ENCODE assay signal across 8 mouse cellular contexts in the genomic region with DNA sequence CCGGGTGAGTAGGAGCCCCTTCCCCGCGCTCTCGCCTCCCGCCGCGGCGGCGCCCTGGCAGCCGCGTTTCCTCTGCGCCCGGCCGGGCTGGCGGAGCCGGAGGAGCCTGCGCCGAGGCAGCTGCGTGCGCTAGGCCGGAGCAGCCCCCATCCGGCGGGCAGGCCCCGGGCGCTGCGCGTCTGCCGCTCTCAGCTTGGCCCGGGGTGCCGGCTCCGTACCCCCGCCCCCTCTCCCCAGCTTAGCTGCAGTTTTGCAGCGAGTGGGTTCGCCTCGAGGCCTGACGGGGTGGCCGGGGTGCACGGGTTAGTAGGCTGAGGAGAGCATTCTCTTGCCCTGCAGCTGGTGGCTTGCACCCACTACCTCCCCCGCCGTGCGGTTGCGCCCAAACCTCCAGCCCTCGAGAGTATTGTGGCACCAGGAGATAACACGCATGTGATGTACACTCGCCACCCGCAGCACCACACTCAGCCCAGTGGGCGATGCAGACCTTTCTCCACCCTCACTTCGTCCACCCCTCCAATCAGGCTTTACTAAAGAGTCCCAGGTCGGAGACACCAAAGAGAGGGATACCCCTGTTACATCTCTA. TPM values are rescaled to one million over a fixed set of nuclear protein-coding genes. Genes with fewer than 3 reads are reported as not detected.
DNase-seq lines count a peak whose midpoint lies in the region; ATAC-seq and TF ChIP-seq lines count a peak whose summit lies in the region.

No protein-coding gene starts in this region.

- no peaks in the 10 kb centered on the region for H3K36me3 ChIP-seq in embryonic facial prominence, embryonic 10.5 days (replicated peaks)
- no peaks in the 10 kb centered on the region for H3K36me3 ChIP-seq in intestine, embryonic 16.5 days (ENCODE audit: control insufficient read depth, insufficient read depth, low read length)
- H3K36me3 ChIP-seq in limb, embryonic 12.5 days: no peaks in the 10 kb centered on the region
- no peaks in the 10 kb centered on the region for H3K36me3 ChIP-seq in midbrain, embryonic 11.5 days (ENCODE audit: control insufficient read depth, insufficient read depth, low read length)
- no peaks in the 10 kb centered on the region for H3K36me3 ChIP-seq in spleen, adult 2 months (ENCODE audit: control insufficient read depth, insufficient read depth, low read length)

- ATAC-seq in intestine, embryonic 16.5 days: peak; percentile 62
- ATAC-seq in limb, embryonic 12.5 days (ENCODE audit: insufficient number of reproducible peaks, insufficient read depth, low FRiP score, low TSS enrichment, low read depth): peak; percentile 32; the same call in 1 of the 2 replicates
- ATAC-seq in midbrain, embryonic 11.5 days (ENCODE audit: low FRiP score): peak; percentile 76

- H3K27me3 ChIP-seq in embryonic facial prominence, embryonic 10.5 days (replicated peaks; ENCODE audit: low read depth, poor library complexity, severe bottlenecking): no peaks in the 10 kb centered on the region
- H3K27me3 ChIP-seq in intestine, embryonic 16.5 days (replicated peaks; ENCODE audit: control insufficient read depth, insufficient read depth, low read length): no peaks in the 10 kb centered on the region
- no peaks in the 10 kb centered on the region for H3K27me3 ChIP-seq in limb, embryonic 12.5 days
- H3K27me3 ChIP-seq in midbrain, embryonic 11.5 days (ENCODE audit: control insufficient read depth, insufficient read depth, low read length): no peaks in the 10 kb centered on the region
- H3K27me3 ChIP-seq in spleen, adult 2 months (ENCODE audit: control insufficient read depth, insufficient read depth, low read length): no peaks in the 10 kb centered on the region

- H3K4me2 ChIP-seq in intestine, embryonic 16.5 days (ENCODE audit: low read depth, low read length): peak overlapping the region; percentile 94
- H3K4me2 ChIP-seq in limb, embryonic 12.5 days: peak overlapping the region; percentile 97
- H3K4me2 ChIP-seq in midbrain, embryonic 11.5 days: peak overlapping the region; percentile 93

- peak overlapping the region; percentile 98 for H3K27ac ChIP-seq in embryonic facial prominence, embryonic 10.5 days (replicated peaks)
- peak overlapping the region; percentile 98 for H3K27ac ChIP-seq in intestine, embryonic 16.5 days (ENCODE audit: low read length)
- H3K27ac ChIP-seq in limb, embryonic 12.5 days: peak overlapping the region; percentile 97
- H3K27ac ChIP-seq in midbrain, embryonic 11.5 days (ENCODE audit: low read depth, low read length): peak overlapping the region; percentile 92
- H3K27ac ChIP-seq in spleen, adult 2 months (ENCODE audit: insufficient read depth, low read length): peak overlapping the region; percentile 94

- H3K4me1 ChIP-seq in embryonic facial prominence, embryonic 10.5 days: peaks cover 40% of the 10 kb centered on the region
- peaks cover 27% of the 10 kb centered on the region for H3K4me1 ChIP-seq in intestine, embryonic 16.5 days (ENCODE audit: control insufficient read depth, insufficient read depth, low read length)
- peaks cover 28% of the 10 kb centered on the region for H3K4me1 ChIP-seq in limb, embryonic 12.5 days (replicated peaks)
- H3K4me1 ChIP-seq in midbrain, embryonic 11.5 days (ENCODE audit: control insufficient read depth, insufficient read depth, low read length): peaks cover 12% of the 10 kb centered on the region
- H3K4me1 ChIP-seq in spleen, adult 2 months (ENCODE audit: control insufficient read depth, insufficient read depth, insufficient read length): peaks cover 2% of the 10 kb centered on the region; the same call in 1 of the 2 replicates

- peak overlapping the region; percentile 92 for H3K4me3 ChIP-seq in embryonic facial prominence, embryonic 10.5 days
- peak overlapping the region; percentile 96 for H3K4me3 ChIP-seq in intestine, embryonic 16.5 days (ENCODE audit: low read length)
- H3K4me3 ChIP-seq in limb, embryonic 12.5 days (replicated peaks): peak overlapping the region; percentile 91
- H3K4me3 ChIP-seq in midbrain, embryonic 11.5 days (ENCODE audit: low read depth, low read length): peak overlapping the region; percentile 87
- H3K4me3 ChIP-seq in spleen, adult 2 months (ENCODE audit: extremely low read depth, insufficient read depth, insufficient read length): peak overlapping the region; percentile 85

- TF ChIP-seq POLR2A in spleen, adult 2 months (IDR thresholded peaks at IDR 0.05; ENCODE audit: low read depth, low read length): no peak

- peak overlapping the region; percentile 96 for H3K9ac ChIP-seq in intestine, embryonic 16.5 days (ENCODE audit: low read depth, low read length)
- H3K9ac ChIP-seq in limb, embryonic 12.5 days (replicated peaks): peak overlapping the region; percentile 98
- H3K9ac ChIP-seq in midbrain, embryonic 11.5 days (ENCODE audit: low read length): peak overlapping the region; percentile 95

- H3K9me3 ChIP-seq in embryonic facial prominence, embryonic 10.5 days: no peaks in the 10 kb centered on the region
- H3K9me3 ChIP-seq in intestine, embryonic 16.5 days (ENCODE audit: control insufficient read depth, low read length): no peaks in the 10 kb centered on the region
- no peaks in the 10 kb centered on the region for H3K9me3 ChIP-seq in limb, embryonic 12.5 days
- H3K9me3 ChIP-seq in midbrain, embryonic 11.5 days (ENCODE audit: control insufficient read depth, low read length): no peaks in the 10 kb centered on the region

- peak; percentile 54 for DNase-seq in kidney, adult 18-20 months
- no peak for DNase-seq in kidney, postnatal 14 days
- DNase-seq in embryonic facial prominence, embryonic 10.5 days (ENCODE audit: low spot score): no peak
- DNase-seq in gastrocnemius, postnatal 4 days (ENCODE audit: low spot score in 2 of 2): peak; percentile 30 to 59
- peak; percentile 95 for DNase-seq in midbrain, embryonic 11.5 days (ENCODE audit: low spot score, missing footprints)
- DNase-seq in spleen, adult 2 months (ENCODE audit: low read depth in 1 of 2, low spot score in 2 of 2): peak; percentile 23 to 62

- TF ChIP-seq CTCF in spleen, adult 2 months (IDR thresholded peaks at IDR 0.05; ENCODE audit: extremely low read depth, insufficient read depth, insufficient read length, insufficient replicate concordance): no peak

- WGBS in embryonic facial prominence, embryonic 10.5 days: under 1% methylated on average over 49 of the region's 49 CpGs
- WGBS in intestine, embryonic 16.5 days: under 1% methylated on average over 44 of the region's 49 CpGs
- WGBS in limb, embryonic 12.5 days: under 1% methylated on average over 43 of the region's 49 CpGs
- WGBS in midbrain, embryonic 11.5 days: under 1% methylated on average over 28 of the region's 49 CpGs
- WGBS in spleen, adult 2 months: 0% methylated on average over 49 of the region's 49 CpGs

RNA-seq across cellular contexts. Expression of a gene that starts 0.8 kb away (rescaled TPM):
- polyA plus RNA-seq in embryonic facial prominence, embryonic 10.5 days (2016; fragmentation: Nextera tagmentation; extraction: Ambion mirVana): 19.5 and 20.3 TPM in 2 replicates
- total RNA-seq in gastrocnemius, postnatal 4 days (2021): 10 to 100 TPM; 49.2 to 53.4 TPM
- polyA plus RNA-seq in intestine, embryonic 16.5 days (2015; fragmentation: Nextera tagmentation; extraction: Ambion mirVana): 14.7 and 16.8 TPM in 2 replicates
- 24.0 and 24.9 TPM in 2 replicates for polyA plus RNA-seq in limb, embryonic 12.5 days (2016; fragmentation: Nextera tagmentation; extraction: Ambion mirVana)
- 10.2 and 10.4 TPM in 2 replicates for polyA plus RNA-seq in midbrain, embryonic 11.5 days (2014; fragmentation: Nextera tagmentation; extraction: Ambion mirVana)
- polyA plus RNA-seq in spleen, adult 2 months (2012; rRNA removed): 18.2 and 25.8 TPM in 2 replicates

RNA-seq across cellular contexts. Expression of a gene that starts 10.1 kb away (rescaled TPM):
- polyA plus RNA-seq in embryonic facial prominence, embryonic 10.5 days (2016; fragmentation: Nextera tagmentation; extraction: Ambion mirVana): 1.9 and 2.2 TPM in 2 replicates
- 1 to 10 TPM in 1 of 2 experiments, under 1 TPM in 1; 0.83 to 1.1 TPM for total RNA-seq in gastrocnemius, postnatal 4 days (2021)
- polyA plus RNA-seq in intestine, embryonic 16.5 days (2015; fragmentation: Nextera tagmentation; extraction: Ambion mirVana): 0.78 and 0.92 TPM in 2 replicates
- polyA plus RNA-seq in limb, embryonic 12.5 days (2016; fragmentation: Nextera tagmentation; extraction: Ambion mirVana): 1.9 and 2.5 TPM in 2 replicates
- 0.39 and 1.1 TPM in 2 replicates for polyA plus RNA-seq in midbrain, embryonic 11.5 days (2014; fragmentation: Nextera tagmentation; extraction: Ambion mirVana)
- 0.08 and 0.14 TPM in 2 replicates for polyA plus RNA-seq in spleen, adult 2 months (2012; rRNA removed)

RNA-seq across cellular contexts. Expression of a gene that starts 46.6 kb away (rescaled TPM):
- polyA plus RNA-seq in embryonic facial prominence, embryonic 10.5 days (2016; fragmentation: Nextera tagmentation; extraction: Ambion mirVana): 309 and 312 TPM in 2 replicates
- 100 to 1,000 TPM; 144 to 147 TPM for total RNA-seq in gastrocnemius, postnatal 4 days (2021)
- polyA plus RNA-seq in intestine, embryonic 16.5 days (2015; fragmentation: Nextera tagmentation; extraction: Ambion mirVana): 309 and 324 TPM in 2 replicates
- 231 TPM in 2 replicates for polyA plus RNA-seq in limb, embryonic 12.5 days (2016; fragmentation: Nextera tagmentation; extraction: Ambion mirVana)
- polyA plus RNA-seq in midbrain, embryonic 11.5 days (2014; fragmentation: Nextera tagmentation; extraction: Ambion mirVana): 195 TPM in 2 replicates
- polyA plus RNA-seq in spleen, adult 2 months (2012; rRNA removed): 46.5 and 49.5 TPM in 2 replicates

Comparison
In these comparisons a context has a peak if more than half of its experiments do, and no peak if none do; other contexts are left out.
1. DNase-seq: peak in kidney, adult 18-20 months (single experiment), gastrocnemius, postnatal 4 days (2 of 2), midbrain, embryonic 11.5 days (single experiment) and spleen, adult 2 months (2 of 2); none in kidney, postnatal 14 days (single experiment) and embryonic facial prominence, embryonic 10.5 days (single experiment).
2. Peak in every context shown above with its lines, with median percentiles within 50 percentile points of each other: H3K27ac ChIP-seq, H3K4me3 ChIP-seq, ATAC-seq, H3K4me2 ChIP-seq and H3K9ac ChIP-seq.